12 mouse cellular contexts compared by ENCODE assay signal in the genomic region with DNA sequence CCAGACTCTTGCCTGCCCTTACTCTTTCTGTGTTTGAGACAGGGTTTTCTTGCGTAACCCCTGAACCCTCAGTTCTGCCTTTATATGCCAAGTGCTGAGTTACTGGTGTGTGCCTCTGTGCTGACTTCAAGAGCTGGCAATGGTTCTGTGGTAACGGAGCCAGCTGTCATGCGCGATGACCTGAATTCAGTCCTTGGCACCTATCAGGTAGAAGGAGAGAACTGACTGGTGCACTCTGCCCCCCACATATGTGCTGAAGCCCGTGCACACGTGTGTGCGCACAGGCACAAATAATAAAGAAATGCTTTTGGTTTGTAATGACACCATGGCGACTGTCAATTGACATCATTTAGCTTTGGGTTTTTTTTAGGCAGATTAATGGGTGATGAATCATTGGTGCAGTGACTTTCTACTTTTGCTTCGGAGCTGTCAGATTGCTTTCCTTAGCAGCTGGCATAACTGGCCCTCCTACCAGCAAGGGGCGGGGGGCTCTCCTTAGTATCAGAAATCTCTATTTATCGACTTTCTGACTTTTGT. TPM values are rescaled to one million over a fixed set of nuclear protein-coding genes. Genes with fewer than 3 reads are reported as not detected.
DNase-seq lines count a peak whose midpoint lies in the region; ATAC-seq and TF ChIP-seq lines count a peak whose summit lies in the region.
"Had no signal": no experiment of that assay in that cellular context is flagged by ENCODE, and none has a peak within 500 bp of the region (broad histone marks: within the 10 kb centered on the region; RNA-seq: fewer than 3 reads in every experiment).

No protein-coding gene starts in this region.

- H3K4me1 ChIP-seq in liver, adult 2 months (ENCODE audit: control insufficient read depth, insufficient read depth, low read length): peaks cover 13% of the 10 kb centered on the region
- peaks cover 15% of the 10 kb centered on the region for H3K4me1 ChIP-seq in liver, postnatal 0 days (ENCODE audit: insufficient read depth)

- no peak for TF ChIP-seq CTCF in liver, adult 2 months (IDR thresholded peaks at IDR 0.05; ENCODE audit: low read depth, low read length)
- TF ChIP-seq CTCF in liver, postnatal 0 days (IDR thresholded peaks at IDR 0.05; ENCODE audit: low read depth): no peak

- no peak for ATAC-seq in liver, postnatal 0 days
- ATAC-seq: intestine, embryonic 15.5 days had no signal

- no peak overlapping the region for H3K4me2 ChIP-seq in liver, postnatal 0 days (ENCODE audit: low read depth, low read length)
- H3K4me2 ChIP-seq: embryonic facial prominence, embryonic 15.5 days; intestine, embryonic 15.5 days; neural tube, embryonic 12.5 days had no signal

- H3K9ac ChIP-seq in liver, adult 2 months (ENCODE audit: low read depth, low read length): no peak overlapping the region
- no peak overlapping the region for H3K9ac ChIP-seq in liver, postnatal 0 days (replicated peaks)
- H3K9ac ChIP-seq: embryonic facial prominence, embryonic 15.5 days; intestine, embryonic 15.5 days; liver, embryonic 14.5 days; neural tube, embryonic 12.5 days had no signal

- WGBS in liver, adult 2 months: 28% methylated on average over 11 of the region's 11 CpGs
- 72% methylated on average over 11 of the region's 11 CpGs for WGBS in liver, postnatal 0 days (ENCODE audit: insufficient replicate concordance)

- no peaks in the 10 kb centered on the region for H3K9me3 ChIP-seq in liver, postnatal 0 days (ENCODE audit: low read length)
- H3K9me3 ChIP-seq: embryonic facial prominence, embryonic 15.5 days; intestine, embryonic 15.5 days; neural tube, embryonic 12.5 days had no signal

- H3K27ac ChIP-seq in liver, adult 2 months (replicated peaks; ENCODE audit: insufficient read depth, low read depth, low read length): no peak overlapping the region
- no peak overlapping the region for H3K27ac ChIP-seq in liver, postnatal 0 days (ENCODE audit: low read depth)
- H3K27ac ChIP-seq: embryonic facial prominence, embryonic 15.5 days; intestine, embryonic 15.5 days; liver, embryonic 14.5 days; neural tube, embryonic 12.5 days had no signal

- no peak for TF ChIP-seq EP300 in liver, postnatal 0 days (IDR thresholded peaks at IDR 0.05; ENCODE audit: low read depth)

- no peaks in the 10 kb centered on the region for H3K36me3 ChIP-seq in liver, adult 2 months (ENCODE audit: control insufficient read depth, insufficient read depth, low read length)
- H3K36me3 ChIP-seq in liver, postnatal 0 days (replicated peaks; ENCODE audit: insufficient read depth, low read length): no peaks in the 10 kb centered on the region
- H3K36me3 ChIP-seq: embryonic facial prominence, embryonic 15.5 days; intestine, embryonic 15.5 days; neural tube, embryonic 12.5 days had no signal

- H3K27me3 ChIP-seq in liver, adult 2 months (ENCODE audit: control insufficient read depth, insufficient read depth, low read length): no peaks in the 10 kb centered on the region
- H3K27me3 ChIP-seq in liver, postnatal 0 days (ENCODE audit: insufficient read depth, low read length): no peaks in the 10 kb centered on the region
- H3K27me3 ChIP-seq: embryonic facial prominence, embryonic 15.5 days; intestine, embryonic 15.5 days; neural tube, embryonic 12.5 days had no signal

- H3K79me2 ChIP-seq in liver, adult 2 months (ENCODE audit: control insufficient read depth, insufficient read depth, low read length): peaks cover 25% of the 10 kb centered on the region

- no peak for TF ChIP-seq POLR2A in liver, adult 2 months (IDR thresholded peaks at IDR 0.05; ENCODE audit: extremely low read depth, insufficient read depth, low read length)

- intact Hi-C loops in heart, postnatal 14 days (cut with DNase I): no loop called here

- peak; percentile 98 for DNase-seq in liver, adult 2 months (ENCODE audit: extremely low read depth, low read depth, low spot score)
- DNase-seq in liver, postnatal 0 days: no peak
- peak; percentile 85 for DNase-seq in adrenal gland, adult 2 months
- peak; percentile 80 to 83 for DNase-seq in cerebellum, postnatal 10 days
- peak; percentile 39 to 42 for DNase-seq in heart, postnatal 14 days
- DNase-seq in yolk sac, embryonic 10.5 days (ENCODE audit: low spot score): no peak
- DNase-seq in left cerebral cortex, adult 11 months (ENCODE audit: low spot score): no peak
- DNase-seq in embryo, embryonic 11 days: no peak

- H3K4me3 ChIP-seq in liver, adult 2 months (ENCODE audit: insufficient read depth, low read depth, low read length): no peak overlapping the region
- no peak overlapping the region for H3K4me3 ChIP-seq in liver, postnatal 0 days (ENCODE audit: low read depth, low read length)
- H3K4me3 ChIP-seq: embryonic facial prominence, embryonic 15.5 days; intestine, embryonic 15.5 days; neural tube, embryonic 12.5 days had no signal

RNA-seq across cellular contexts. Expression of gene Itsn1, which starts 38.2 kb away (rescaled TPM):
- total RNA-seq in liver, adult 2 months (2014; rRNA removed): 13.6 and 16.5 TPM in 2 replicates
- 14.4 and 16.3 TPM in 2 replicates for polyA plus RNA-seq in liver, adult 2 months (2012; rRNA removed)
- 17.5 and 19.7 TPM in 2 replicates for polyA plus RNA-seq in liver, postnatal 0 days (2015; fragmentation: Nextera tagmentation; extraction: Ambion mirVana)
- total RNA-seq in adrenal gland, adult 2 months (2021): 10 to 100 TPM; 39.5 to 49.2 TPM
- 33.1 and 37.0 TPM in 2 replicates for polyA plus RNA-seq in adrenal gland, adult 2 months (2012; rRNA removed)
- 10 to 100 TPM; 40.5 to 53.6 TPM for total RNA-seq in heart, postnatal 14 days (2021)

RNA-seq across cellular contexts. Expression of gene Cryzl1, which starts 38.5 kb away (rescaled TPM):
- 23.1 and 24.6 TPM in 2 replicates for total RNA-seq in liver, adult 2 months (2014; rRNA removed)
- polyA plus RNA-seq in liver, adult 2 months (2012; rRNA removed): 9.6 and 10.1 TPM in 2 replicates
- polyA plus RNA-seq in liver, postnatal 0 days (2015; fragmentation: Nextera tagmentation; extraction: Ambion mirVana): 27.3 and 27.4 TPM in 2 replicates
- 10 to 100 TPM; 36.2 to 54.9 TPM for total RNA-seq in adrenal gland, adult 2 months (2021)
- polyA plus RNA-seq in adrenal gland, adult 2 months (2012; rRNA removed): 12.2 and 12.6 TPM in 2 replicates
- total RNA-seq in heart, postnatal 14 days (2021): 10 to 100 TPM; 23.6 to 26.4 TPM

Comparison
In these comparisons a context has a peak if more than half of its experiments do, and no peak if none do; other contexts are left out.
1. DNase-seq: peak in liver, adult 2 months (single experiment), adrenal gland, adult 2 months (single experiment), cerebellum, postnatal 10 days (2 of 2) and heart, postnatal 14 days (2 of 2); none in liver, postnatal 0 days (single experiment), yolk sac, embryonic 10.5 days (single experiment), left cerebral cortex, adult 11 months (single experiment) and embryo, embryonic 11 days (single experiment).